17 mouse cellular contexts compared by ENCODE assay signal in genomic region chrX:134500651-134501050, GRCm38 (mm10). TPM values are rescaled to one million over a fixed set of nuclear protein-coding genes. Genes with fewer than 3 reads are reported as not detected.
DNase-seq lines count a peak whose midpoint lies in the region.
"Had no signal": no experiment of that assay in that cellular context is flagged by ENCODE, and none has a peak within 500 bp of the region (broad histone marks: within the 10 kb centered on the region; RNA-seq: fewer than 3 reads in every experiment).

No protein-coding gene starts in this region.

- DNase-seq in ovary, postnatal 36 days (ENCODE audit: low spot score), result peak; percentile 54
- DNase-seq in ovary, postnatal 14 days (ENCODE audit: low spot score), result no peak
- peak; percentile 58 for DNase-seq in adrenal gland, postnatal 10 days
- peak; percentile 64 for DNase-seq in testis, postnatal 10 days (ENCODE audit: low spot score)
- DNase-seq in lung, adult 18-20 months, result no peak
- DNase-seq in urinary bladder, adult 18-20 months (ENCODE audit: low spot score in 2 of 2), result no peak
- DNase-seq: cerebellum, adult 11 months; cerebellum, adult 8-10 months; cerebellum, postnatal 14 days; embryo, embryonic 11 days; gastrocnemius, postnatal 10 days; heart, postnatal 10 days; heart, postnatal 4 days had no signal

RNA-seq across cellular contexts. Expression of gene Taf7l, which starts 24.4 kb away (rescaled TPM):
- total RNA-seq in adrenal gland, postnatal 10 days (2021), result not detected
- total RNA-seq: CH12.LX; common myeloid progenitor, adult 5-6 weeks; gastrocnemius, postnatal 10 days; gastrocnemius, postnatal 4 days; heart, adult 18-20 months; heart, postnatal 10 days; heart, postnatal 4 days had no signal

RNA-seq across cellular contexts. Expression of gene Timm8a1, which starts 41.0 kb away (rescaled TPM):
- 10 to 100 TPM; 52.9 to 58.0 TPM for total RNA-seq in adrenal gland, postnatal 10 days (2021)

Comparison
In these comparisons a context has a peak if more than half of its experiments do, and no peak if none do; other contexts are left out.
1. DNase-seq: peak in ovary, postnatal 36 days (single experiment), adrenal gland, postnatal 10 days (single experiment) and testis, postnatal 10 days (single experiment); none in ovary, postnatal 14 days (single experiment), lung, adult 18-20 months (0 of 2) and urinary bladder, adult 18-20 months (0 of 2).